Mouse (Mus musculus): ENCODE data around the gene S100pbp. TPM values are rescaled to one million over a fixed set of nuclear protein-coding genes. Genes with fewer than 3 reads are reported as not detected.

Gene S100pbp
- polyA plus RNA-seq, 1 experiment from 2014 or later = 3.7 TPM

DNA sequence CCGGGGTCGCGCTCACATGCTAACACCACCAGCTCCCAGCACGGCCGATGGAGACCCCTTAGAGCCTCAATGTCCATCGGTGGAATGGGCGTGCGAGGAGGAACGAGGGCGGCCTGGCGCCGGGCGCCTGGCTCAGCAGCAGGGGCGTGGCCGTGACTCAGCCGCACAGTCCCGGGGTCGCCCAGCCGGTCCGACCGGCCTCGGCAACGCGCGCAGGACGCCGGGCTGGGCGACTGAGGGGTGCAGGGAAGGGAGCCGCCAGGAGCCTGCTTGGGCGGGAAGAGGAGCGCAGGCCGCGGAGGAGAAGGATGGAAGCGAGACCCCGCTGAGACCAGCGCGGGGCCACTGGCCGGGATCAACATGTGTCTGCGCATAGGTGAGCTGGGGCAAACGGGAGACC lies 84.2 kb downstream of the S100pbp start, which contains the start of gene Tmem54:
Tmem54 (plus strand) TSS at position 193 of the 400 bp plus-strand sequence.
- DNase-seq (ENCODE audit: low spot score) (peak; percentile 90), ATAC-seq (ENCODE audit: low FRiP score, low TSS enrichment) (peak; percentile 89)
- peak within 1 kb of the TSS; percentile 56 for H3K4me2 ChIP-seq (replicated peaks; ENCODE audit: low read depth)
- H3K4me3 ChIP-seq (ENCODE audit: low read depth, low read length) = peak within 1 kb of the TSS; percentile 36
- H3K9me3 ChIP-seq (ENCODE audit: control insufficient read depth, low read length) = no peaks in the 10 kb centered on the region
- TF ChIP-seq CTCF (IDR thresholded peaks at IDR 0.05; ENCODE audit: low read depth) = no peak
- TF ChIP-seq EP300 (optimal IDR thresholded peaks at IDR 0.05) = no peak
- 3% methylated on average over 37 of the region's 40 CpGs for WGBS
- no peaks in the 10 kb centered on the region for H3K36me3 ChIP-seq (ENCODE audit: control insufficient read depth, insufficient read depth, low read length)
- no peak within 1 kb of the TSS for H3K9ac ChIP-seq (ENCODE audit: low read length)
- H3K27me3 ChIP-seq (ENCODE audit: control insufficient read depth, insufficient read depth, low read length) = no peaks in the 10 kb centered on the region
- peak within 1 kb of the TSS; percentile 53; the same call in 1 of the 2 replicates for H3K27ac ChIP-seq (replicated peaks)
- 0 out of 2 replicates have a peak, but pooled peaks cover 3% of the 10 kb centered on the region for H3K4me1 ChIP-seq (replicated peaks; ENCODE audit: control insufficient read depth, insufficient read depth)

DNA sequence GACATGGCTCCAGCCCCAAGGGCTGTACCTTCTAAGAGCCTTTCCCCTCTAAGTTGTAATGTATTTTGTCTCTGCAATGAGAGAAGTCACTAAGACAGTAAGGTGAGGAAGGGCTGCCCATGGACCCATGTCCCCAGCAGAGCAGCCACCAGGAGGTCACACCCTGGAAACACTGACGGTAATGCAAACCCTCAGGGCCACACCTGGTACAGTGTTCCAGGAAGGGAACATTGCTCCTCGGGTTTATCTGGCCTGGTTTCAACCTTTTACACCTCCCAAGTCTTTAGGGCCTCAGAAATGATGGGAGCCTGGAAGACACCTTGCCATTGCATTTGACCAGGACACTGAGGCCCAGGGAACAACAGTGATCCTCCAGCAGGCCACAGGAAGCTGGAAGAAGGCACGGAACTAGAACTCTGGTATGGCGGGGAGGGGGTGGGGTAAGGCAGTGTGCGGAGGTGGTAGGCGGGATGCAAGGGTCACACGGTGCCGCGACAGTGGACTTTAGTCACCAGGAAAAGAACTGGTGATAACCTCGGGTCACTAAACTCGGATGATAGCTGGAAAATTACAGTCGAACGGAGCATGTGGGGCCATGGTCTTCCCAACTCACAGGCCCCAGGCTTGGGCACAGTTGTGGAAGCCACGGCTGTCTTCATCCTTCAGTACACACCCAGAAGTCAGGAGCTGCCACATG lies 87.2 kb downstream of the S100pbp start:
- no peaks in the 10 kb centered on the region for H3K27me3 ChIP-seq (ENCODE audit: control insufficient read depth, insufficient read depth, low read length)

More for the DNA sequence above, 87.2 kb downstream of the S100pbp start:
- H3K27ac ChIP-seq (replicated peaks) = 0 out of 2 replicates have a peak overlapping the region, but pooled peaks have one; percentile 8
- no peak overlapping the region for H3K4me2 ChIP-seq (replicated peaks; ENCODE audit: low read depth)
- TF ChIP-seq CTCF (IDR thresholded peaks at IDR 0.05; ENCODE audit: low read depth) = no peak
- TF ChIP-seq EP300 (optimal IDR thresholded peaks at IDR 0.05) = no peak
- no peaks in the 10 kb centered on the region for H3K9me3 ChIP-seq (ENCODE audit: control insufficient read depth, low read length)
- 67% methylated on average over 14 of the region's 14 CpGs for whole genome bisulfite sequencing
- no peak overlapping the region for H3K4me3 ChIP-seq (ENCODE audit: low read depth, low read length)
- ATAC-seq (ENCODE audit: low FRiP score, low TSS enrichment) (peak; percentile 70), DNase-seq (ENCODE audit: low spot score) (peak; percentile 55)
- H3K9ac ChIP-seq (ENCODE audit: low read length) = no peak overlapping the region
- no peaks in the 10 kb centered on the region for H3K36me3 ChIP-seq (ENCODE audit: control insufficient read depth, insufficient read depth, low read length)
- H3K4me1 ChIP-seq (replicated peaks; ENCODE audit: control insufficient read depth, insufficient read depth) = 0 out of 2 replicates have a peak, but pooled peaks cover 3% of the 10 kb centered on the region

Other genes starting within 250 kb of the S100pbp start
- 10.8 and 12.3 TPM in 2 replicates for gene Azin2, start 227.3 kb downstream of the S100pbp start, polyA plus RNA-seq (2015; fragmentation: Nextera tagmentation; extraction: Ambion mirVana)
- gene Ak2, start 197.8 kb downstream of the S100pbp start, polyA plus RNA-seq (2015; fragmentation: Nextera tagmentation; extraction: Ambion mirVana) = 137 and 138 TPM in 2 replicates
- 7.0 and 7.6 TPM in 2 replicates for gene Rnf19b, start 131.5 kb downstream of the S100pbp start, polyA plus RNA-seq (2015; fragmentation: Nextera tagmentation; extraction: Ambion mirVana)
- 106 and 115 TPM in 2 replicates for gene Tmem54, start 84.2 kb downstream of the S100pbp start, polyA plus RNA-seq (2015; fragmentation: Nextera tagmentation; extraction: Ambion mirVana)
- gene Hpca, start 67.7 kb downstream of the S100pbp start, polyA plus RNA-seq (2015; fragmentation: Nextera tagmentation; extraction: Ambion mirVana) = 0.91 and 0.99 TPM in 2 replicates
- gene Fndc5, start 52.7 kb downstream of the S100pbp start, polyA plus RNA-seq (2015; fragmentation: Nextera tagmentation; extraction: Ambion mirVana) = 2.0 and 2.4 TPM in 2 replicates
- 41.3 and 44.2 TPM in 2 replicates for gene Yars, start within 50 bp of the S100pbp start, polyA plus RNA-seq (2015; fragmentation: Nextera tagmentation; extraction: Ambion mirVana)
- gene C77080, start 71.7 kb upstream of the S100pbp start, polyA plus RNA-seq (2015; fragmentation: Nextera tagmentation; extraction: Ambion mirVana) = 9.6 and 10.3 TPM in 2 replicates
- gene Sync, start 97.9 kb upstream of the S100pbp start, polyA plus RNA-seq (2015; fragmentation: Nextera tagmentation; extraction: Ambion mirVana) = 2.9 and 3.2 TPM in 2 replicates
- 149 and 153 TPM in 2 replicates for gene Rbbp4, start 145.6 kb upstream of the S100pbp start, polyA plus RNA-seq (2015; fragmentation: Nextera tagmentation; extraction: Ambion mirVana)
- gene Zbtb8os, start 146.0 kb upstream of the S100pbp start, polyA plus RNA-seq (2015; fragmentation: Nextera tagmentation; extraction: Ambion mirVana) = 41.7 and 42.5 TPM in 2 replicates
- 12.2 and 13.0 TPM in 2 replicates for gene Zbtb8a, start 188.4 kb upstream of the S100pbp start, polyA plus RNA-seq (2015; fragmentation: Nextera tagmentation; extraction: Ambion mirVana)